8 mouse cellular contexts compared by ENCODE assay signal in genomic region chr16:5351890-5352571, GRCm38 (mm10).
DNase-seq lines count a peak whose midpoint lies in the region; ATAC-seq and TF ChIP-seq lines count a peak whose summit lies in the region.

No protein-coding gene starts in this region.

- H3K27me3 ChIP-seq in heart, embryonic 11.5 days (ENCODE audit: control insufficient read depth, insufficient read depth, low read length) = no peaks in the 10 kb centered on the region
- no peaks in the 10 kb centered on the region for H3K27me3 ChIP-seq in intestine, postnatal 0 days (replicated peaks; ENCODE audit: control insufficient read depth, insufficient read depth, low read length)
- no peaks in the 10 kb centered on the region for H3K27me3 ChIP-seq in lung, embryonic 14.5 days (ENCODE audit: insufficient read depth, low read length)

- no peak overlapping the region for H3K4me3 ChIP-seq in heart, embryonic 11.5 days (ENCODE audit: low read depth, low read length)
- H3K4me3 ChIP-seq in intestine, postnatal 0 days (ENCODE audit: low read depth, low read length) = 0 out of 2 replicates have a peak overlapping the region, but pooled peaks have one; percentile 7
- H3K4me3 ChIP-seq in lung, embryonic 14.5 days (ENCODE audit: low read depth, low read length) = 0 out of 2 replicates have a peak overlapping the region, but pooled peaks have one; percentile 1
- H3K4me3 ChIP-seq in layer of hippocampus, adult 2 months = no peak overlapping the region

- WGBS in heart, embryonic 11.5 days (ENCODE audit: insufficient replicate concordance) = 5% methylated on average over 18 of the region's 18 CpGs
- WGBS in intestine, postnatal 0 days = under 1% methylated on average over 18 of the region's 18 CpGs
- WGBS in lung, embryonic 14.5 days = 3% methylated on average over 18 of the region's 18 CpGs

- no peak overlapping the region for H3K27ac ChIP-seq in heart, embryonic 11.5 days (ENCODE audit: low read depth, low read length)
- no peak overlapping the region for H3K27ac ChIP-seq in intestine, postnatal 0 days (ENCODE audit: low read depth, low read length)
- H3K27ac ChIP-seq in lung, embryonic 14.5 days (ENCODE audit: low read depth) = no peak overlapping the region
- no peak overlapping the region for H3K27ac ChIP-seq in layer of hippocampus, adult 2 months

- ATAC-seq in heart, embryonic 11.5 days (replicated peaks; ENCODE audit: insufficient number of reproducible peaks, low FRiP score, low TSS enrichment) = peak; percentile 67
- ATAC-seq in intestine, postnatal 0 days = peak; percentile 87
- peak; percentile 87 for ATAC-seq in lung, embryonic 14.5 days (ENCODE audit: insufficient read depth)

- no peaks in the 10 kb centered on the region for H3K36me3 ChIP-seq in heart, embryonic 11.5 days (ENCODE audit: control insufficient read depth, insufficient read depth, low read length)
- no peaks in the 10 kb centered on the region for H3K36me3 ChIP-seq in intestine, postnatal 0 days (ENCODE audit: control insufficient read depth, insufficient read depth)
- H3K36me3 ChIP-seq in lung, embryonic 14.5 days (ENCODE audit: insufficient read depth) = no peaks in the 10 kb centered on the region

- no peaks in the 10 kb centered on the region for H3K4me1 ChIP-seq in heart, embryonic 11.5 days (ENCODE audit: control insufficient read depth, insufficient read depth, low read length)
- H3K4me1 ChIP-seq in intestine, postnatal 0 days (replicated peaks; ENCODE audit: control insufficient read depth, insufficient read depth, low read length) = no peaks in the 10 kb centered on the region
- no peaks in the 10 kb centered on the region for H3K4me1 ChIP-seq in lung, embryonic 14.5 days (ENCODE audit: insufficient read depth)

- 0 out of 2 replicates have a peak, but pooled peaks cover 3% of the 10 kb centered on the region for H3K9me3 ChIP-seq in heart, embryonic 11.5 days (replicated peaks; ENCODE audit: control insufficient read depth, low read length)
- H3K9me3 ChIP-seq in intestine, postnatal 0 days (ENCODE audit: control insufficient read depth) = no peaks in the 10 kb centered on the region
- H3K9me3 ChIP-seq in lung, embryonic 14.5 days (ENCODE audit: low read depth, low read length) = no peaks in the 10 kb centered on the region

- intact Hi-C loops in heart, postnatal 36 days (cut with DNase I) = no loop called here

- H3K9ac ChIP-seq in heart, embryonic 11.5 days (ENCODE audit: low read depth, low read length) = no peak overlapping the region
- H3K9ac ChIP-seq in intestine, postnatal 0 days (ENCODE audit: low read depth, low read length) = no peak overlapping the region
- no peak overlapping the region for H3K9ac ChIP-seq in lung, embryonic 14.5 days

- TF ChIP-seq CTCF in intestine, postnatal 0 days (IDR thresholded peaks at IDR 0.05; ENCODE audit: low read depth) = no peak
- TF ChIP-seq CTCF in lung, embryonic 14.5 days (IDR thresholded peaks at IDR 0.05; ENCODE audit: low read depth) = no peak
- TF ChIP-seq CTCF in layer of hippocampus, adult 2 months (conservative IDR thresholded peaks at IDR 0.05) = no peak

- peak overlapping the region; percentile 43 for H3K4me2 ChIP-seq in heart, embryonic 11.5 days
- peak overlapping the region; percentile 55 for H3K4me2 ChIP-seq in intestine, postnatal 0 days (replicated peaks; ENCODE audit: low read depth)
- H3K4me2 ChIP-seq in lung, embryonic 14.5 days = peak overlapping the region; percentile 29

- no peak for DNase-seq in heart, postnatal 36 days
- peak; percentile 72 for DNase-seq in embryo, embryonic 9.5 days (ENCODE audit: extremely low spot score)
- peak; percentile 82 for DNase-seq in lung, embryonic 14.5 days
- peak; percentile 14 for DNase-seq in ovary, postnatal 36 days (ENCODE audit: low spot score)
- no peak for DNase-seq in layer of hippocampus, adult 2 months (ENCODE audit: low spot score in 2 of 2)
- DNase-seq in gastrocnemius, postnatal 10 days = no peak

Comparison
In these comparisons a context has a peak if more than half of its experiments do, and no peak if none do; other contexts are left out.
1. H3K4me3 ChIP-seq: peak in intestine, postnatal 0 days (single experiment) and lung, embryonic 14.5 days (single experiment); none in heart, embryonic 11.5 days (single experiment) and layer of hippocampus, adult 2 months (single experiment).
2. DNase-seq: peak in embryo, embryonic 9.5 days (single experiment), lung, embryonic 14.5 days (single experiment) and ovary, postnatal 36 days (single experiment); none in heart, postnatal 36 days (0 of 2), layer of hippocampus, adult 2 months (0 of 2) and gastrocnemius, postnatal 10 days (single experiment).
3. Peak in every context shown above with its lines, with median percentiles within 50 percentile points of each other: ATAC-seq and H3K4me2 ChIP-seq.